Mouse (Mus musculus) embryonic facial prominence, embryonic 13.5 days (tissue): Measurements from ENCODE around the gene Chmp1a. TPM values are rescaled to one million over a fixed set of nuclear protein-coding genes. Genes with fewer than 3 reads are reported as not detected.
"Not testable (repeated sequence)": the region's sequence is repeated elsewhere in the genome, so short reads cannot be mapped to it uniquely, and the experiment has no call there.

ENCODE experiments used
- ATAC-seq: fragments of 200-750 bp; cut with Nextera tagmentation; 2 replicates; pipeline ENCODE4 v1.8.0; 2017; ENCODE audit warnings: low read depth; ENCODE audit not compliant: insufficient number of reproducible peaks, insufficient read depth, low FRiP score, low TSS enrichment
- H3K27ac ChIP-seq: fragments of 300-500 bp; sonication (generic); 2 replicates; pipeline ENCODE4 v1.5.1; 2015; ENCODE audit warnings: moderate library complexity, mild to moderate bottlenecking, inconsistent platforms
- H3K27me3 ChIP-seq: fragments of 300-500 bp; sonication (generic); 2 replicates; pipeline ENCODE4 v1.6.1; 2015; ENCODE audit warnings: mild to moderate bottlenecking, inconsistent platforms
- H3K36me3 ChIP-seq: fragments of 300-500 bp; sonication (generic); 2 replicates; pipeline ENCODE4 v1.6.1; 2015; ENCODE audit warnings: mild to moderate bottlenecking, inconsistent platforms
- H3K4me1 ChIP-seq: fragments of 300-500 bp; sonication (generic); 2 replicates; pipeline ENCODE4 v1.6.1; 2015; ENCODE audit warnings: inconsistent platforms
- H3K4me2 ChIP-seq: fragments of 300-500 bp; sonication (generic); 2 replicates; pipeline ENCODE4 v1.6.1; 2015; ENCODE audit warnings: moderate library complexity, mild to moderate bottlenecking, inconsistent platforms
- H3K4me3 ChIP-seq: fragments of 300-500 bp; sonication (generic); 2 replicates; pipeline ENCODE4 v1.5.1; 2015; ENCODE audit warnings: mild to moderate bottlenecking, inconsistent platforms
- H3K9ac ChIP-seq: fragments of 300-500 bp; sonication (generic); 2 replicates; pipeline ENCODE4 v1.6.1; 2015; ENCODE audit warnings: mild to moderate bottlenecking, inconsistent platforms
- H3K9me3 ChIP-seq: fragments of 300-500 bp; sonication (generic); 2 replicates; pipeline ENCODE4 v1.6.1; 2016; ENCODE audit warnings: inconsistent platforms
- WGBS: fragments of 180-500 bp; shearing (Covaris S2); methylation state at CpG from one replicate; pipeline ENCODE4 v1.1.7; 2015; ENCODE audit warnings: mixed read lengths; 5-methylcytosine and 5-hydroxymethylcytosine counted together
- polyA plus RNA-seq: library from polyadenylated mRNA; unstranded; fragments of >200 nt; fragmentation: Nextera tagmentation; extraction: Ambion mirVana; gene quantifications from 2 replicates; pipeline ENCODE4 v1.2.1, GENCODE M21; 2015

The Chmp1a gene
- polyA plus RNA-seq, 1 experiment from 2014 or later: 153 TPM

DNA sequence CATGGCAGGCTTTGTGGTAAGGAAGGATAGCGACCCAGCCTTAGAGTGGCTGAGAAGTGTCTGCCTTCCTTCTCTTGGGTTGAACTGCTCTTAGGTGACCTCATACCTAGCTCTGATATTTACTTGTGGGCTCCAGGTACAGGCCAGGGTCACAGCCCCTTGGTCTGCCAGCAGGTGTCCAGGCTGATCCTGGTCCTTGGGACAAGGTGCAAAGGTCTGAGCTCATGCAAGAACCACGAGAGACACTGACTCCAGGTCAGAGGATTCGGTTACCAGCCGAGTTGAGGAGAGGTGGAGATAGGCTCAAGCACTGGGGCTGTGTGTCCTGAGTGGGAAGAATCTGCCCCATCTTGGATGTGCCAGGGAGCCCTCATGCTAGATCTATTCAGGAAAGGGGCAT is 31.8 kb upstream of the Chmp1a start:
- H3K4me2 ChIP-seq: no peak overlapping the region
- peaks cover 82% of the 10 kb centered on the region for H3K36me3 ChIP-seq
- no peak overlapping the region for H3K9ac ChIP-seq
- ATAC-seq: no peak
- H3K4me3 ChIP-seq: no peak overlapping the region
- H3K4me1 ChIP-seq: no peaks in the 10 kb centered on the region
- no peaks in the 10 kb centered on the region for H3K9me3 ChIP-seq
- no peaks in the 10 kb centered on the region for H3K27me3 ChIP-seq
- WGBS: 89% methylated on average over 4 of the region's 4 CpGs
- no peak overlapping the region for H3K27ac ChIP-seq

DNA sequence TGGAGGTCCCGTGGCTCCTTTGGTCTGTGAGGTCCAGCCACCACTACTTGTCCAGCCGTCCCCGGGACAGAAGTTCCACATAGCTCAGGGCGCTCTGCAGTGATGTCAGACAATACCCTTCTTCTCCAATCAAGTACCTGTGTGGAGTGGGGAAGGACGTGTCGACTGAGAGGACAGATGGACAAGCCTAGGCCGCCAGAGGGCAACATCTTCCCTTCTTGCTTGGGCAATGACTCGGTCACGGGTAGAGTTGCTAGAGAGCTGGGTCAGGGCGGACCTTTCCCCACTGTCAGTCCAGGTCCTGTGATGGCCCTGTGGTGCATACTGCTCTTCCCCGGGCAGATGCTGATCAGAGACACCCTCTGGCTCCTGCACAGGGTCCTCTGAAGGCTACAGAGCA is 30.5 kb upstream of the Chmp1a start:
- Histone ChIP-seq H3K27me3 (no peaks in the 10 kb centered on the region), H3K4me3 (no peak overlapping the region), H3K27ac (no peak overlapping the region), H3K4me2 (no peak overlapping the region), H3K9me3 (no peaks in the 10 kb centered on the region), H3K9ac (no peak overlapping the region), H3K36me3 (peaks cover 68% of the 10 kb centered on the region), H3K4me1 (no peaks in the 10 kb centered on the region)
- no peak for ATAC-seq
- 74% methylated on average over 11 of the region's 11 CpGs for WGBS

DNA sequence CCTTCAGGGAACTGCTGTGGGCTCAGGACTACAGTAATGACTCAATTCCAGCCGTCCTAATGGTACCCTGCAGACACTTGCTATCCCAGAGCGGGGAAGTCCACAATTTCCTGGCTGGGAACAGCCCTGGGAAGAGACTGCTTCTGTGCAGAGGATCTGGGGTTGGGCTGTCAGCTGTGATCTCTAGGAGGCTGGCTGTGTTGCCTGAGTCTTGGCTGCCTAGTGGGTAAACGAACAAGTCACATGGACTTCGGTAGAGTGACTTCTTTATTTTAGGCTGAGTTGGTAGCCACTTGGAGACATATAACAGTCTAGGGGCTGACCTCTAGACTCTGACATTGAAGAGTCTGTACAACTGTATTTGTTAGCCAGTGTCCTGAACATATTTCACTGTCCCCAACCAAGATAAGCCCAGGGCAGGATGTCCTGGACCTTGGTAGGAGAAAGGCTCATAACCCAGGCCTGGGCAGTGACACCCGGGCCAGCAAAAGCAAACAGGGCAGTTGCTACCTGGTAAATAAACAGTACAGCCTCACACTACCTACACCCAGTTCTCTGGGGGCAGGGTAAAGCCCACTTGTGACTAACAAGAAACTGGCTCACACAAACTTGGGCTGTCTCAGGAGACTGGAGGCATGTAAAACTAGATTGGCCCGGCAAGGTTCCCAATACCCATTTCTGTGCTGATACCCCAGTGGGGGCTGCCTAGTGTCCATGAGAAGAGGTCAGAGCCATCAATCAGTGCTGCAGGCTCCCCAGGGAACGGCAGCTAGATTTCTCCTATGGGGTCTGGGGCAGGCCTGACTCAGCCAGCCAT is 29.8 kb upstream of the Chmp1a start:
- Histone ChIP-seq H3K4me1 (no peaks in the 10 kb centered on the region), H3K4me3 (no peak overlapping the region), H3K27me3 (no peaks in the 10 kb centered on the region), H3K36me3 (peaks cover 61% of the 10 kb centered on the region), H3K27ac (no peak overlapping the region), H3K9me3 (no peaks in the 10 kb centered on the region), H3K4me2 (no peak overlapping the region), H3K9ac (no peak overlapping the region)
- ATAC-seq: no peak
- WGBS: 89% methylated on average over 7 of the region's 7 CpGs

DNA sequence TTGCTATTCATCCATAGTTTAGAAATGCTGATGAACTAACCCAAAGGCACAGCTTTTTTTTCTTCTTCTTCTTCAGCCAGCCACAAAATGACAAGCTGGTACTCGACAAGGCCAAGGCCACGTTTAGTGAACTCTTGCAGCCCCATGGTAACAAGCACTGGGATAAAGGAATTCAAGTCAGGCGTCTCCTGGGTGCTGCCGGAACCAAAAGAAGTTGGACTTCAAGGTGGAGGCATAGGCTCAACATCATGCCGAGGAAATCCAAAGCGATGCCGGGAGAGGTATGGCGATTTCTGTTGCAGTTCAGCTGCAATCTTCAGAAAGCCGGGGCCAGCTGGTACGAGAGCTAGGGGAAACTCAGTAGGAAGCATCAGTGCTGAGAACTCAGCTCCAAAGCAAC is 26.8 kb upstream of the Chmp1a start:
- peaks cover 32% of the 10 kb centered on the region for H3K36me3 ChIP-seq
- no peak overlapping the region for H3K4me3 ChIP-seq
- H3K27ac ChIP-seq: no peak overlapping the region
- no peak overlapping the region for H3K4me2 ChIP-seq
- no peak for ATAC-seq
- no peaks in the 10 kb centered on the region for H3K9me3 ChIP-seq
- H3K9ac ChIP-seq: no peak overlapping the region
- peaks cover 20% of the 10 kb centered on the region for H3K4me1 ChIP-seq
- 88% methylated on average over 10 of the region's 10 CpGs for WGBS
- H3K27me3 ChIP-seq: peaks cover 26% of the 10 kb centered on the region

DNA sequence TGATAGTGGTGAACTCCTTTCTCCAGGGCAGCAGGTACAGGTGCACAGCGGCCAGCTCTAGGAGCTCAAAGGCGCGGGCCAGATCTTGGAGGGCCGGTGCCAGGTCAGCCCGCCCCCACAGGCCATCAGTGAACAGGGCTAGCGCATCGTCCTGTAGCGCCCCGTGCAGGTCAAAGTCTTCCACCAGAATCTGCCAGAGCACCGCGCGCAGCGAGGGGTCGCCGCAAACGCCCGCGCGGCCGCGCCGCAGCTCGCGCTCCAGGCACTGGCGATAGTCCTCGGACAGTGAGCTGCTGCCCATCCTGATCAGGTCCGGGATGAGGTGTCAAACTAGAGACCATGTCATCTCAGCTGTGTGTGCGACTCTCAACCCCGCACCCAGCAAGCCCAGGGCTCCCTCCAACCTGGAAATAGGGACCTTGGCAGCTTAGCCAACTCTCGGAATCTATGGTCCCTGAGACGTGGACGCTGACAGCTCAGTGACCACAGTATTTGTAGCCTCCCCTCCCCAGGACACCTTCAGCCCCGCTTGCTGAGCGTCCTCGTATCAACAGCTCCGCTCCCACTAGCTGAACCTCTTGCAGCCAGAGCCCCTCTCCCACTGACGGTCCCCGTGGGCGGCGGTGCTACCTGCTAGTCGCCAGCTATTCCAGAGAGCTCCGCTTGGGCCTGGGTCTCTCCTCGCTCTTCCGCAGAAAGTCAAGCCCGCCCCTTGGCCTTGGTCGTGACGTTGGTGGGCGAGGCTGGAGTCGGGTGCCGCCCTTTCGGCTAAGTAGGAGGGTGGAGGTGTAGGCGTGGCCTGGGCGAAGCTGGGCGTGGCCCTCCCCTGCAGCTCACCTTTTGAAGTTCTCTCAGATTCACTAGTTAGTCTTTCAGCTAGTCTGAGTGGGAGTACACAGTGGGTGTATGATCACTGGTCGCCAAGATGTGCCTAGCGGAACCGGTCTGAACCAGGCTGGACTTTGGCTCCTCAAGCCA is 23.2 kb upstream of the Chmp1a start, which contains the start of gene Spata2l:
Gene Spata2l, minus strand, starts transcription at position 714 of the 978 bp plus-strand sequence.
- no peak within 1 kb of the TSS for H3K27ac ChIP-seq
- no peaks in the 10 kb centered on the region for H3K36me3 ChIP-seq
- H3K9me3 ChIP-seq: no peaks in the 10 kb centered on the region
- peak within 1 kb of the TSS; percentile 73 for H3K9ac ChIP-seq
- peak within 1 kb of the TSS; percentile 96 for H3K4me2 ChIP-seq
- 2% methylated on average over 57 of the region's 57 CpGs for WGBS
- H3K4me3 ChIP-seq: peak within 1 kb of the TSS; percentile 59
- peak; percentile 79 for ATAC-seq
- H3K4me1 ChIP-seq: peaks cover 23% of the 10 kb centered on the region
- peaks cover 43% of the 10 kb centered on the region for H3K27me3 ChIP-seq

DNA sequence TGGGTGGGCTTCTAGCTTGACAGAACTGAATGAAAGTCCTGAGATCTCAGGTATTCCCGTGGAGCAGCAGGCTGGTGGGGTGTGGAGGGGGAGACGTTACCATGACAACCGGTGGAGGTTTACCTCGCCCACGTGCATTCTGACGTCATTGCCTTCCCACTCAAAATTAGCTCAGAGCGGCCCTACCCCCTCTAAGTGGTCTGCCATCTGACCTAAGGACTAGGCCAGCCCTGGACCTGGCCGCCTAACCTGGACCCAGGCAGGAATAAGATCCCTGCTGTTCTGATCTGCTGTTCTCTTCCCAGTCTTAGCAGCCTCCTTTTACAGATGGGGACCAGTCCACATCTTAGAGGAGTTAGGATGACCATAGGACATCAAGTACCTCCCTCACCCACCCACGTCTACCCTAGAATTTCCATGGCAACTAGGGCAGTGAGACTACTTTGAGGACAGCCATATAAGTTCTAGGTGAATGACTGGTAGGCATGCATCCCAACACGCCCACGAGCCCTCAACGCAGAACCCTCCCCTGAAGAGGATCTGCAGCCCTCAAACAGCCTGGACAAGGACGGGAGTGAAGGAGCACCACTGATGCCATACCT is 22.5 kb upstream of the Chmp1a start:
- Histone ChIP-seq H3K4me1 (peaks cover 23% of the 10 kb centered on the region), H3K27me3 (peaks cover 43% of the 10 kb centered on the region), H3K36me3 (0 out of 2 replicates have a peak, but pooled peaks cover 4% of the 10 kb centered on the region), H3K4me2 (peak overlapping the region; percentile 96), H3K9ac (peak overlapping the region; percentile 73), H3K4me3 (peak overlapping the region; percentile 59), H3K27ac (no peak overlapping the region), H3K9me3 (no peaks in the 10 kb centered on the region)
- WGBS: 33% methylated on average over 13 of the region's 13 CpGs
- ATAC-seq: no peak

DNA sequence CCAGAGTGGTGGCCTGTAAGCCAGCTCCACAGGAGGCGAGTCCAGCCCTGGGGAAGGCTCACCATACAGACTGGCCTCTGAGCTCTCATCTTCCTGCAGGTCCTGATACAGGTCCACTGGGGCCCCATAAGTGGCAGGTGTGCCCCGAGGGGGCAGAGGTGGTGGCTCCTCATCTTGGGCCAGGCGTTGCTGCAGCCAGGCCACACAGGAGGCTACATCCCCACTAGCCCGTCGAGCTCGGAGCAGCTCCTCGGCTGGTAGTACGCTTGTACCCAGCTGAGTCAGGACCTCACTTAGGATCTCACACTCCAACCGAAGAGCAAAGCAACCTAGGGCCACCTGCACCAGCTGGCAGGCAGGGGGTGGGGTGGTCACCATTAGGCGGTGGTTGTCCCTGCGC is 21.2 kb upstream of the Chmp1a start:
- no peak for ATAC-seq
- 74% methylated on average over 11 of the region's 11 CpGs for WGBS
- no peak overlapping the region for H3K27ac ChIP-seq
- no peak overlapping the region for H3K9ac ChIP-seq
- H3K9me3 ChIP-seq: no peaks in the 10 kb centered on the region
- peaks cover 43% of the 10 kb centered on the region for H3K27me3 ChIP-seq
- no peak overlapping the region for H3K4me2 ChIP-seq
- no peak overlapping the region for H3K4me3 ChIP-seq
- H3K36me3 ChIP-seq: peaks cover 15% of the 10 kb centered on the region
- peaks cover 23% of the 10 kb centered on the region for H3K4me1 ChIP-seq

DNA sequence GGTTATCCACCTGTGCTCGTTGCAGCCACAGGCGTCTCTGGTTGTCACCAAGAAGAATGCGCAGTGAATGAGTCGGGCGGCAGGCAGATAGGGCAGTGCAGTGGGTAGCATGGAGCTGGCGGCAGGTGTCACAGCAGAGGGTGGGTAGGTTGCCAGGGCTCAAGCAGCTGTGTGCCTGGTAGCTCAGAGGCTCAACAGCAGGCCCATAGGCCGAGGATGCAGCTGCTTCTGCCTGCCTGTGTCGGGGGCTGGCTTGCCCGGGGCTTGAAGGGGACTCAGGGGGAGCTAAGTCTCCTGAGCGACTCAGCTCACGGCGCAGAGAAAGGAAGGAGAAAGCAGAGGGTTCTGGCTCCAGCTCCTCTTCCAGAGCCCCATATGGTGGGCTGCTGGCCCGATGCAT is 20.7 kb upstream of the Chmp1a start:
- peaks cover 43% of the 10 kb centered on the region for H3K27me3 ChIP-seq
- H3K27ac ChIP-seq: no peak overlapping the region
- H3K4me3 ChIP-seq: no peak overlapping the region
- peaks cover 23% of the 10 kb centered on the region for H3K4me1 ChIP-seq
- no peaks in the 10 kb centered on the region for H3K9me3 ChIP-seq
- ATAC-seq: no peak
- 58% methylated on average over 13 of the region's 13 CpGs for WGBS
- no peak overlapping the region for H3K4me2 ChIP-seq
- 0 out of 2 replicates have a peak overlapping the region, but pooled peaks have one; percentile 21 for H3K9ac ChIP-seq
- H3K36me3 ChIP-seq: peaks cover 20% of the 10 kb centered on the region

DNA sequence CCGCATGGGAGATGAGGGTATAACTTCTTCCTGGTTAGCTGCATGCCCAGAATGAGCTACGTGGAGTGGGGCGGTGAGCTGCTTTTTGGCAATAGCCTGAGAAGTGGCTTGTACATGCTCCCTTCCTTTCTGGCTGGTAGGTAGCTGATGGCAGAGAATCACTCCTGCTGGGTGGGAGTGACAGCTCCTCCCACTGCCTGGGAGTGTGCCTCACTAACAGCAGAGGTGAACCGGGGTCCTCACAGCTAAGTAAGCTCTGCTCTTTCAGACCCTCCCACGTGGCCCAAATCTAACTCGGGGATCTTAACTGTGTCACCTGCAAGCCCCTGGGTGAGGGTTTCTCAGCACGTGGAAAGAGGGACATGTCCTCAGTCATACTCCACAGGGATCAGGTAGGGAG is 20.0 kb upstream of the Chmp1a start:
- Histone ChIP-seq H3K4me2 (no peak overlapping the region), H3K9me3 (no peaks in the 10 kb centered on the region), H3K27ac (no peak overlapping the region), H3K4me3 (no peak overlapping the region), H3K9ac (no peak overlapping the region), H3K36me3 (peaks cover 27% of the 10 kb centered on the region), H3K4me1 (peaks cover 23% of the 10 kb centered on the region), H3K27me3 (peaks cover 43% of the 10 kb centered on the region)
- 44% methylated on average over 7 of the region's 7 CpGs for WGBS
- no peak for ATAC-seq

DNA sequence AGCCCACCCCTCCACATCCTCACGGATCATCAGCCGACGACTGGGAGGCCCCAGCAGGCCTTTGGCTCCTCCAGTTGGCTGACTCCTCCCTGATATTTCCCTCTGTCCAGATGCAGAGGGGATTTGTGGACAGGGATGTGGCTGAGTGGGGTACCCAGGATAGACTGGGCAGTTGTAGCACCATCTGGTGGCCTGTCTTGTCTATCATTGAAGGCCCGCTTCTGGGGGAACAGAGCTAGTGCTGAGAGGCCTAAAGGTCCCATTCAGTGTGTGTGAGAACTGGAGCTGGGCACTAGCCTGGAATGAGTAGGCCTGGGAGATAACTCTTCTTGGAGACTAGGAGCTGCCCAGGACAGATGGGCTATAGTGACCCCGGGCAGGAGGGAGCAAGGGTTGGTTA is 19.2 kb upstream of the Chmp1a start:
- 64% methylated on average over 5 of the region's 5 CpGs for WGBS
- H3K4me3 ChIP-seq: no peak overlapping the region

DNA sequence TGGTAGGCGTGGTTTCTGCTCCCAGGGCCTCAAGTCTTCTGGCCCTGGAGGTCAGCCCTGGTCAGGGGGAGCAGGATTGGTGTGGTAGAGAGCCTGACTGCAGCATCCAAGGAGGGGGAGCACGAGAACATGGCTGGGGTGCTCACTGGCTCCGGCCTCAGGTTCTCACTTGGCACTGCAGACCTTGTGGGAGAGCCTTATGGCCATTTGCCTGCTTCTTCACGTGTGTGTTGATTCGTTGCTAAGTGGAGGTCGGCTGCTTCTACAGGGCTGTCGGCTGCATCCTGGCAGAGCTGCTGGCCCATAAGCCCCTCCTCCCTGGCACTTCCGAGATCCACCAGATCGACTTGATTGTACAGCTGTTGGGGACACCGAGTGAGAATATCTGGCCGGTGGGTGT is 17.8 kb upstream of the Chmp1a start:
- ATAC-seq, H3K4me3 ChIP-seq, H3K9me3 ChIP-seq, H3K27ac ChIP-seq, H3K4me2 ChIP-seq, H3K9ac ChIP-seq: not testable (repeated sequence)
- peaks cover 27% of the 10 kb centered on the region for H3K27me3 ChIP-seq
- 86% methylated on average over 11 of the region's 11 CpGs for WGBS
- peaks cover 20% of the 10 kb centered on the region for H3K4me1 ChIP-seq
- peaks cover 37% of the 10 kb centered on the region for H3K36me3 ChIP-seq

More for the DNA sequence above, 19.2 kb upstream of the Chmp1a start:
- ATAC-seq: no peak
- peaks cover 36% of the 10 kb centered on the region for H3K36me3 ChIP-seq
- H3K9ac ChIP-seq: no peak overlapping the region
- H3K4me1 ChIP-seq: peaks cover 23% of the 10 kb centered on the region
- H3K27me3 ChIP-seq: peaks cover 40% of the 10 kb centered on the region
- H3K4me2 ChIP-seq: no peak overlapping the region
- no peak overlapping the region for H3K27ac ChIP-seq
- H3K9me3 ChIP-seq: no peaks in the 10 kb centered on the region
